Mouse (Mus musculus) layer of hippocampus, adult 18-20 months (tissue): ENCODE measurements around the gene Map4. TPM values are rescaled to one million over a fixed set of nuclear protein-coding genes. Genes with fewer than 3 reads are reported as not detected.
"Not testable (repeated sequence)": the region's sequence is repeated elsewhere in the genome, so short reads cannot be mapped to it uniquely, and the experiment has no call there.

Experiments used
- DNase-seq, 2 experiments: peaks; one replicate each; pipeline ENCODE4 v3.0.0; 2022; ENCODE audit warnings: low spot score in 2 of 2
- total RNA-seq, 2 experiments: library from RNA; stranded (reverse); gene quantifications; 2 replicates each; pipeline ENCODE4 v1.2.3; 2021

Gene Map4
- total RNA-seq, 2 experiments from 2014 or later: 558 to 622 TPM

GRCm38 (mm10) chr9:110062405-110062804, 131.1 kb downstream of the Map4 start:
- no peak for DNase-seq

DNA sequence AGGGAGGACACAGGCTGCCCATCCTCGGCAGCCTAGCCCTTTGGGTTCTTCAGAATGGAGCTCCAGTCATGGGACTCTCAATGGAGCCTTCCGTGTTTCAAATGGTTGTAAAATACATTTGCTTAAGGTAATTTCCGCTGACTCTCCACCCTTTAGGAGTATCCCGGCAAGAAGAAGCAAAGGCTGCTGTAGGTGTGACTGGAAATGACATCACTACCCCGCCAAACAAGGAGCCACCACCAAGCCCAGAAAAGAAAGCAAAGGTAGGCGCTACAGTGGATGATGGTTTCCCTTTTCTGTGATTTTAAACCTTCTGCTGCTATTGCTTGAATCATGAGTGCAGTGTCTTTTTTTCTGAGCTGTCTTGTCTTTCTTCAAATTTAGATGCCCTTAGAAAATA, 131.6 kb downstream of the Map4 start:
- no peak for DNase-seq

DNA sequence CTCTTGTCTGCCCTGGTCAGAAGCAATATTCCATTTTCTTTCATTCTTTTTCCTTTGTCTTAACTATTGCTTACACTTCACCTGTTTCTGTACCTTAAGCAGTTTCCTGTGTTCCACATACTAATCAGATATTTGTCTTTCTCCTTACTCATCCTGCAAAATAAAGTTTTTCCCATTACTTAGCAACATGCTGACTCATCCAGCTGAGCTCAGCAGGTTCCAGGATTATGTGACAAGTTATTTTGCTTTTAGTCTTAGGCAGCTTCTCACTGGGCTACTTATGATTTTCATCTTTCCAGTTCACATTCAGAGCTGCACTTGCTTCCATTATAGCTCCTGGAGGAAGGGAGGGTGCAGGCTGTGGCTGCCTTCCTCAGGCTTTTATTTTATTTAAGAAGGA, 133.4 kb downstream of the Map4 start:
- no peak for DNase-seq

DNA sequence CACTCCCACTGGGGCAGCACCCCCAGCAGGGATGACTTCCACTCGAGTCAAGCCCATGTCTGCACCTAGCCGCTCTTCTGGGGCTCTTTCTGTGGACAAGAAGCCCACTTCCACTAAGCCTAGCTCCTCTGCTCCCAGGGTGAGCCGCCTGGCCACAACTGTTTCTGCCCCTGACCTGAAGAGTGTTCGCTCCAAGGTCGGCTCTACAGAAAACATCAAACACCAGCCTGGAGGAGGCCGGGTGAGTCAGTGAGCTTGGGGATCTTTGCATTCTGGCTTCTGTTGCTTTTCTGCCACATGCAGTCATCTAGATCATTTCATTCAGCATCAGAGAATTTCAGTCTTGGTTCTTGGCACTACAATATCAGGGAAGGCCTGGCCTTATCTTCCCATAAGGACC, 137.5 kb downstream of the Map4 start:
- no peak for DNase-seq

- no peak for DNase-seq
These were observed 139.1 kb downstream of the Map4 start for GRCm38 (mm10) chr9:110070358-110070757.

GRCm38 (mm10) chr9:110071011-110071410, 139.8 kb downstream of the Map4 start:
- DNase-seq: no peak

GRCm38 (mm10) chr9:110071843-110072242, 140.6 kb downstream of the Map4 start:
- DNase-seq: peak; percentile 77 to 96

DNA sequence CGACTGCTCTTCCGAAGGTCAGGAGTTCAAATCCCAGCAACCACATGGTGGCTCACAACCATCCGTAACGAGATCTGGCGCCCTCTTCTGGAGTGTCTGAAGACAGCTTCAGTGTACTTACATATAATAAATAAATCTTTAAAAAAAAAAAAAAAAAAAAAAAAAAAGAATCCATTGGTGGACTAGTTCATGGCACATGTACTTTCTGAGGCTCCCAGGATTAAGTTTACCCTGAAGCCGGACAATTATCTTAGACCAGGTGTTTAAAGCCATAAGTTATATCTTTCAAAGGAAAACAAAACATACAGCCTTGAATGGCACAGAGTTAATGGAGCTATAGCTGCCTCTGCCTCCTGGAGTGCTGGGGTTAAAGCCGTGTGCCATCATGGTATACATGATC, 145.2 kb downstream of the Map4 start:
- DNase-seq: not testable (repeated sequence)

DNA sequence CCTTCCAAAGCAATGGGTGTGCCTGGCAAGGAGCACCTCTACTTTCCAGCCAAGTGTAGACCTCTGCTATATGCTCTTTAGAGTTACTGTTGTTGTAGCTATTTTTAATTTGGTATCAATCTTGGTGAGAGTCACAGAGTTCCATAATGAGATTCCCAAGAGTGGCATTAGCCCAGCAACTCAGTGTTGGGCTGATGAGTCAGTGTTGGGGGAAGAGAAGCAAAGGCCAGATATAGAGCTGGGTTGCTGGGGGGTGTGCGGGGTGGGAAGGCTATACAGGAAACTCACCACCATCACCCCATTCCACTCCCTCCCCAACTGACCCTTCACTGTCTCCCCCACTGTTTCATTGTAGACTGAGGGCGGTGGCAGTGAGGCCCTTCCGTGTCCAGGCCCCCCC, 149.8 kb downstream of the Map4 start:
- no peak for DNase-seq

DNA sequence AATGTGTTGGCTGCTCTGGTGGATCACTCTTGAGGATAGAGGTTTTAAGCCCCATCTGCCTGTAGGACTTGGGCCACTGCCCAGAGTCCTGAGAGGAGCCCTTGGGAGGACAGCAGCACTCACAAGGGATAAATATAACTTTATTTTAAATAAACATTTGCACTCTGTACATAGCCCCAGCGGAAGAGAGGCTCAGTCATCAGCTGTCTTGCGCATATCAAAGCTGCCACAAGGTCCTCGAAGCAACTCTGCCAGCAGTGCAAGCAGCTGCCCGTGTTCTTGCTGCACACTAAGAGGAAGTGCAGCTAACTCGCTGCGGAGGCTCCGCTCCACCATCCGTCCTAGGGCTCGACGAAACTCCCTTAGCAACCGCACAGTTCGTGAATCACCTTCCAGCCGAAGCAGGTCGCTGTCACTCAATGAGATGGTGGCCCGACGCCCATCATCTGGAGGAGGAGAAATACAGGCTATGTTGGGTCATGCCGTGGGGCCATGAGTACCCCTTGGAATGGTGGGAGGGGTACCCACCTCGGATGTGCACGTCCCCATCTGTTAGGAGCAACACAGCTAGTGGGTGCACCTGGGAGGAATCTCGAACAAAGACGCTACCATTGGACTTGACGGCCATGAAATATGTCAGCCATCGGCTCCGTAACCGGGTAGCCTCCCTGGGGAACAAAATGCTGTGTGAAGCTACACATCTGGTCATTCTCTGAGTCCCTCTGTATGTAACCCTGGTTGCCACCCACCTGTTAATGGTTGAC, 153.1 kb downstream of the Map4 start:
- DNase-seq: peak in 1 of 2 experiments; percentile 51

DNA sequence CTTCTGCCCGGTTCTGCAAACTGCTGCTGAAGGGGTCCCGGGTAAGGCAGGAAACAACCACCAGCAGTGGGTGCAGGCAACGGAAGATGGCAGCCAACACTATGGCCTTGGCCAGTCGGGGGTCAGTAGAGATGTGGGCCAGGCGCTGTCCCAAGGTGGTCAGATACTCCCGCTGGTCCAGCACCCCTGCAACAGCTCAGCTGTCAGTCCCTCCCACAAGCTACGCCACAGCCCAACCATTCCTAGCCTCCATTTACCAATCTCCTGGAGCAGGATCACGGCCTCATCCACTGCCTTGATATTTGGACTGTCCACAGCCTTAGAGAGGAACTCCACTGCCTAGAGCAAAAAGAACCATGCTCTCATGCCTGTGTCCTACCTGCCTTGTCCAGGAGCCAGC, 154.4 kb downstream of the Map4 start:
- DNase-seq: no peak

- DNase-seq: no peak
These were observed 162.0 kb downstream of the Map4 start for GRCm38 (mm10) chr9:110093303-110093702.

DNA sequence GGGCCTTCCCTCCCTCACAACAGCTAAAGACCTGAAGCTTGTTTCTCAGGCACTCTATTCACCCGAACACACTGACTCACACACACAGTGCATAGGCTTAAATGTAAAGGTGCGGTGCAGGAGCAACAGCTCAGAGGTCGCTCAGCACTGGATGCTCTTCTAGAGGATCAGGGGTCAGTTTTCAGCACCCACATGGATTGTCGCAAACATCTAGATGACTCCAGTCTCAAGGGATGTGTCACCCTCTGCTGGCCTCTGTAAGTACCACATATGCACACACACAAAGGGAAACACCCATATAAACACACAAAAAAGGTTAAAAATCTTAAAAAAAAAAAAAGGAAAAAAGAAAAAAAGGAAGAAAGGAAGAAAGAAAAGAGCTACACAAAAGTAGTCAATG, 163.5 kb downstream of the Map4 start:
- DNase-seq: no peak

- no peak for DNase-seq
These were observed 166.5 kb downstream of the Map4 start for GRCm38 (mm10) chr9:110097791-110098190.

DNA sequence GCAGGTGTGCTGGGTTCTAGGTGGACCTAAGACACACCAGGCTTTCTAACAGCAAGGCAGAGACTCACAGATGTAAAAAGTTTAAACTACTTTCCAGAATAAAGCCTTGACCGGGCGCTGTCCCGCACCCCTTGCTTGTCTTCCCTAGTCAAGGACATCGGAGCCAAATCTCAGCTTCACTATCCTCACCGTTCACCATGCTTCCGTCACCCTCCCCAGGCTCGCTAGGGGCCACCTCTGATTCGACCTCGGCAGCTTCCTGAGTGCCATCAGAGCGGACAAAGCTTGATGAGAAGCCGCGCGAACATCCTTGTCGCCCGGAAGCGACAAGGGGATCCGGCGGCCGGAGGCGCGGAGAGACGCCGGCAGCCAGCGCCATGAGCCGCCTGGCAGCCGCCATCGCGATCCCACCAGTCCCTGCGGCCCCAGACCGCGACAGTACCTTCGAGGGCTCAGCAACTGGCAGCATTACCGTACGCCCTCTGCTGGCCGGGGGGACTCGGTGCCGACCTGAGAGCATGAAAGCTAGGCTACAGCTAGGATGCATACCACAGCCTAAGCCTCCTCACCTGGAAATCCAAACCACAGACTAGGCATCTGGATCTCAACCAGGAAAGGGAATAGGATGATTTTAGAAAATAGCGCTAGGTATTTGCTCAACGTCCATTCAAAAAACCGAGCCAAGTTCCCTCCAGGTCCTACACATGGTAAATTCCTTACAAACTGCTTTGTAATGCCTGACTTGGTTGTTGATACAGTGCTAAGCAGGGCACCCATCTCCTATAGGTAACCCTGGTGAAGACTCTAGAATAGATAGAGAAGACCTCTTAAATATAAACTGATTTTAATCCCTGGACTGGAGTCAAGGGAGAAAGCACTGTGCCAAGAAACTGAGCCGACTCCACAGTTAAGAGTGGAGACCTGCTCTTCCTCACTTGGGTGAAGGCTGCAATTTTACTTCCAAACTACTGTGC, 169.7 kb downstream of the Map4 start:
- DNase-seq: peak; percentile 91 to 96

DNA sequence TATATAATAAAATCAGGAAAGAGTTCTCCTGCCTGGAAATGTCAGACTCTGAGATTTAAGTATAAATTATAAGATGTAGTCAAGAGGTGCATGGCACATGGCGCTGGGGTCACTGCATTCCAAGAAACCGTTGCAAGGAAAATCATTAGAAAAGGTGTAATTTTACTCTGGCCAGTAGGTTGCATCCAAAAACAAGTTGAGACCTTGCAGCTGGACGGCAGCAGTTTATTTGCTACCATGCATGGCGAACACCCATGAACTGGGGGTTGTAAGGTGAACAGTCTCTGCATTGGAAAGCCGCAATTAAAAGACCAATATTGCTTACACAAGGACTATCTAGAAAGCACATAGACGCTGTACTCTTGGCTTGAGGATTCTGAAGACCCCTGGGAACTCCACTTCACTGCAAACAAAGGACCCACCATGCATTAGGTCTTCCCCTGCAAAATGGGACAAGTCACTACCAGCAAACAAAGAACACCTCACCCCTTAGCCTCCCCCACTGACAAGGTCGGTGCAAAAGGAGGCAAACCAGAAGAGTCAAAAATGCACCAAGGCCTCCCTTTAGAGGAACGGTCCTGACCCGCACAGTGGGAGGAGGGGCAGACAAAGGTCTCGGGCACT, 185.2 kb downstream of the Map4 start:
- no peak for DNase-seq

DNA sequence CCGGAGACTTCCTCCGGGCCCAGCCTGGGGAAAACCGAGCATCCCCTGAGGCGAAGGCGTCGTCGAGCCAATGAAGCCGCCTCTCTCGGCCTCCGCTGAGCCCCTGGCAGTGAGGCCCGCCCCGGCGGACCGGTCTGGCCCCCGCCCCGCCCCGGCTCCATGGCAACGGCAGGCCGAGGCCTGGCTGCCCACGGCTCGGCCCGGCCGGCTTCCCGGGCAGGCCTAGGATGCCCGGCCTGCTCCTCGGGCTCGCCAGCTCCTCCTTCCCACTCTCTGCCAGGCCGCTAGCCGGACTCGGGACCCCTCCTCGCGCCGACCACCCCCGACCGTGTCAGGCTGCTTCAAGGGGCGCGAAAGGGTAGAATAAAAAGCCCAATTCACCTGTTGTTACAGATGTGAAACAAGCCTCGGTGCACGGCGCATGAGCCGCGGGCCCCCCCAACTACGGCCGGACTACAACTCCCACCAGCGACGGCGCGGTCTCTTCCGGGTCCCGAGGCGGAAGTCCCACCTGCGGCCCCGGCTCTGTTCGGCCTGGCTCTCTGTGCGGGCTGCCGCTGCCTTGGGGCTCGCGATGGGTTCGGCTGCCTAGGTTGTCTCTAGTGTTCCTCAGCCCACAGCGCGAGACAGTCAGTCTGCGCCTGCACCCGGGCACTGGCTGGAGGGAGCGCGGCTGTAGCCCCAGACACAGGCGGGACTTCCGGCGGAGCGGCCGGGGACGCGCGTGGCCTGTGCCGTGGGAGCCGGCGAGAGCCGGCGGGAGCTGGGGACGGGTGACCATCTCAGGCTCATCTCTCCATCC, 185.9 kb downstream of the Map4 start, which contains the start of gene Smarcc1:
Gene Smarcc1 (plus strand): TSS at position 732 of the 802 bp plus-strand sequence.
- DNase-seq: peak; percentile 81 to 92

DNA sequence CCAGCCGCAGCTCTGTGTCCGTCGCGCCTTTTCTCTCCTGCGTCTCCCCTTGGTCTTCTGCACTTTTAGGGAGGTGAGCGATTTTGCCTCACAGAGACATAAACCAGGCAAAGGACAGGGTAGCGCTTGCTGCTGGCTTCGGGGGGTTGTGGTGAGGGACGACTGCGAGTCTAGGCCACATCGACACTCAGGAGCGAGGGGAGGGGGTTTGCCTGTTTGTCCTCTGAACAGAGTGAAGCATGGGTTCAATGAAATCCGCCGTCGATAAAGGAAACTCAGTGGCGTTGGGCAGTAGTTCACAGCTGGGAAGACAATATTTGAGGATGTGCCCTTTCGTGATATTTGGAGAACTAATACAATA, 186.5 kb downstream of the Map4 start, which contains the start of gene Dhx30:
Gene Dhx30 (minus strand): TSS at position 52 of the 361 bp plus-strand sequence.
- DNase-seq: no peak

GRCm38 (mm10) chr9:110118249-110118648, 187.0 kb downstream of the Map4 start:
- DNase-seq: no peak

DNA sequence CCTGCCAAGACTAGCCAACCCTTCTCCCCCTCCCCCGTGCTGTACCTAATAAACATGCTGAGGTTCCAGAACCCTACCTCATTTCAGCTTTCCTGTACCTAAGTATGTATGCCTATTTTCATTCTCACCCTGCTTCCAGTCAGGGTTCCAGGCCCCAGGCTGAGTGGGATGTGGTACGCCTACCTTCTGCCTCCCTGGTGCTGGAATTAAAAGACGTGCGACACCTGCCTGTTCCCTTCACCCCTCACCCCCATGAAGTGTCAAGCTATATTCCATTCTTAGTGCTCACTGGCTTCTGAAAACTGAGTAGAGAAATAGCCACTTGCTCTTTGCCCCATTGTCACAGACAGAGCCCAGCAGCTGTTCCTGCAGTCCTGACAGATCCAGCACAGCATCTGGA, 190.2 kb downstream of the Map4 start:
- no peak for DNase-seq

DNA sequence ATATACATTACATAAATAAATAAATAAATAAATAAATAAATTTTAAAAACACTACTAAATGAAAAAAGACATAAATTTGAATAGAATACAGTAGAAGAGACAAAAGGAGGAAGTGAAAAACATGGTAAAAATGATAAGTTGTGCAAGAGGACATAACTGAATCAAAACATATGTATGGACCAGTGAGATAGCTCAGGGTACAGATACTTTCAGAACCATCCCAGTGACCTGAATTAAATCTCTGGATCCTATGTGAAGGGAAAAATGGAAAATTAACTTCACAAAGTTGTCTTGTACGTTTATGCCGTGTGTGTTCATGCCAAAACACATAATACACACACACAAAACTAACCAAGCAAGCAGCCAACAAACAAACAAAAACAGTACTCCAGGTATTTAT, 192.1 kb downstream of the Map4 start:
- DNase-seq: no peak
